Mouse (Mus musculus) left cerebral cortex, adult 8-10 months (tissue): ENCODE results near the gene Dst. TPM values are rescaled to one million over a fixed set of nuclear protein-coding genes. Genes with fewer than 3 reads are reported as not detected.

Experiments
- DNase-seq, 2 experiments: peaks; one replicate each; pipeline ENCODE4 v3.0.0; 2022; ENCODE audit warnings: low spot score in 2 of 2
- total RNA-seq, 4 experiments: library from RNA; stranded (reverse); gene quantifications; 2 replicates each; pipeline ENCODE4 v1.2.4; 2022

The Dst gene
- total RNA-seq, 4 experiments from 2014 or later, result 223 to 258 (median 235) TPM

GRCm38 (mm10) chr1:34023154-34023553 is 115.1 kb downstream of the Dst start:
- DNase-seq, result no peak

- DNase-seq, result no peak
These were observed 117.9 kb downstream of the Dst start for GRCm38 (mm10) chr1:34025879-34026278.

DNA sequence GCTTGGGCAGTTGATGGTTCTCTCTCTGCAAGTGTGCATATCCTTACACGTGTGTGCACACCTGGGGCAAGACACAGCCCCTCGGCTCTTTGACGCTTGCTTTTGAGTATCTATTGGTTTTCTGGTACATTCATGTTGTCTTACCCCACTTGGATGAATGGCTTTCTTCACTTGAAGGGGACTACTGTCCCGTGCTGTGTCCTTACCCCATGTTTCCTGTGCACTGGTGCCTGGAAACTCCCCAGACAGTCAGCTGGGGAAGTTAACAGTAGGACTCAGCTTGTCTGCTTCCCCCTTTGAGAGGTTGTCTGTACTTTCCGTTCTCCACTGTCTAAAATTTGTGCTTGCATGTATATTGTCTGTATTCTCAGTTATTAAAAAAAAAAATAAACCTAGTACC is 120.7 kb downstream of the Dst start:
- no peak for DNase-seq

GRCm38 (mm10) chr1:34030330-34031021 is 122.5 kb downstream of the Dst start:
- DNase-seq, result no peak

DNA sequence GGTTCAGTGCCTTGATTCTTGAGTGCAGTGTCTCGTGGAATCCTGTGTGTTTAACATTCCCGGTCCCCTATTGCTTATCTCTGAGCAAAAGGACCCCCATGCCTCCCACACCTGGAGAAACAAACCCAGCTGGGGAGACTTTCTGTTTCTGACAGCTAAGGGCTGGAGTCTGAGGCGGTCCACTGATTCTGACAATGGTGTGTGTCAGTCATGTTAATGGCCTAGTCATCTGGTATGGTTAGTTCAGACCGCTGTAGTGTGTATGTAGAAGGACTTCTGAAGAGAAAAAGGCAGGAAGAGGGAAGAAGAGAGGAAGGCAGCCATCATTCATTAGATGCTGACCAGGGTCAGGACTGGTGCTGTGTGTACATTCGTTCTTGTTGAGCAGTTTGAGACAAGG is 125.0 kb downstream of the Dst start:
- no peak for DNase-seq

GRCm38 (mm10) chr1:34033478-34033877 is 125.5 kb downstream of the Dst start:
- DNase-seq, result no peak

- no peak for DNase-seq
These were observed 125.9 kb downstream of the Dst start for GRCm38 (mm10) chr1:34033958-34034357.

DNA sequence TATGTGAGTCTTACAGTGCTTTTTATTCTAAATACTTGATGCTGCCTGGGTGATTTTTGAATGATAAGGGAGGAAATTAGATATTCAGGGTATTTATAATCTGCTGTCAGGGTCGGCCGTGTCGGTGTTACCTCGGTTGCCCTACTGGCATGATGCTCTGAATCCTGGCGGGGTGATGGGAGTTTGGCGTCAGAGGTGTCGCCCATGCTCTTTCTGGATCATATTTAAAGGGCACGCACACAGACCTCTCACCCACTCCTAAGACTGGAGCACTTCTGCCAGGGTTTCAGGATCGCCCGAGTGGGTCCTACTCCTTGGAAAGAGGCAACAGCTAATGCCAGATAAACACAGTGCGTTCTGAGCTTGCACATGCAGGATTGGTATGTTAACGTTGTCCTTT is 128.1 kb downstream of the Dst start:
- no peak for DNase-seq

DNA sequence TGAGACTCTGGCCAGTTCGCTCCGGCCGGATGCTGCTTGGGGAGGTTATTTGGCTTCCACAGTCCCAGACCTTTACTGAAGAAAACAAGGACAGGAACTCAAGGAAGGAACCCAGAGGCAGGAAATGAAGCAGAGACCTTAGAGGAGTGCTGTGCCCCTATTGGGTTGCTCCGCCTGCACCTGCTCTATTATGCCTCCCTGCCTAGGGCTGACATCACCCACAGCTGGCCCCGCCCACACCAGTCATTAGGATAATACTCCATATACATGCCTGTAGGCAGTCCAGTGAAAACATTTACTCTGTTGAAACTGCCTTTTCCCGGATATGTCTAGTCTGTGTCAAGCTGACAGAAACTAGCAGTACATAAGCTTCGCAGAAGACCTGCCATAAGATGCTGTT is 130.5 kb downstream of the Dst start:
- DNase-seq, result no peak

DNA sequence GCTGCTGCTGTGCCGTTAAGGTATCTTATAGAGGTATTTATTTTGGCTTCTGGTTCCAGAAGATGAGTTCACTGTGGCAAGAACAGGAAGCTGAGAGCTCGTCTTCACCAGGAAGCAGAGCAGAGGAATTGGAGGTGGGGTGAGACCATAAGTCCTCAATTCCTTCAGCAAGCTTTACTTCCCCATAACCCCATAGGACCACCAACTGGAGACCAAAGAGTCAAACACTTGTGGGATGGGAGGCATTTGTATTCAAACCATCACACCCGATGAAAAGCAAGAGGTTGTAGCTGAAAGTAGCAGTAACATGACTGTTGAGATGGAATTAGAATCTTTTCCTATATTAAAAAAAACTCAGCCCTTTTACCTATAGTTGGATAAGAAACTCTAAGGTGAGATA is 132.0 kb downstream of the Dst start:
- DNase-seq, result no peak

- no peak for DNase-seq
These were observed 133.1 kb downstream of the Dst start for GRCm38 (mm10) chr1:34040901-34041721.

DNA sequence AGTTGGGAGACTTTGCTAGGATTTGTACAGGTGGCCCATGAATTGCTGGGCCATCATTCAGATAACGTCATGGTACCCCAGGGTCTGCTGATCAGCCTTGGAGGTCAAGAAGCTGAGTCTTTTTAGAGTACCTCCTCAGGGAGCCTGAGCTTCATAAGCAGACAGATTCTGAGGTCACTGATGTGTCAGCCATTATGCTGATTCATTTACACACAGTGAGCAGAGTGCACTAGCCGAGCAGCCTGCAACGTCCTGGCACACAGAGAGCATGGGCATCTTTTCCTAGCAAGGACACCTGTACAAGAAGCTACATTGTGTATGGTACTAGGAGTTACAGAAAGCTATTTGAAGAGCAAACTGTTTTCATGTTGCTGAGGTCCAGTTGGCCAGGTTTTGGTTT is 134.3 kb downstream of the Dst start:
- DNase-seq, result no peak

- no peak for DNase-seq
These were observed 135.3 kb downstream of the Dst start for GRCm38 (mm10) chr1:34043327-34043726.

DNA sequence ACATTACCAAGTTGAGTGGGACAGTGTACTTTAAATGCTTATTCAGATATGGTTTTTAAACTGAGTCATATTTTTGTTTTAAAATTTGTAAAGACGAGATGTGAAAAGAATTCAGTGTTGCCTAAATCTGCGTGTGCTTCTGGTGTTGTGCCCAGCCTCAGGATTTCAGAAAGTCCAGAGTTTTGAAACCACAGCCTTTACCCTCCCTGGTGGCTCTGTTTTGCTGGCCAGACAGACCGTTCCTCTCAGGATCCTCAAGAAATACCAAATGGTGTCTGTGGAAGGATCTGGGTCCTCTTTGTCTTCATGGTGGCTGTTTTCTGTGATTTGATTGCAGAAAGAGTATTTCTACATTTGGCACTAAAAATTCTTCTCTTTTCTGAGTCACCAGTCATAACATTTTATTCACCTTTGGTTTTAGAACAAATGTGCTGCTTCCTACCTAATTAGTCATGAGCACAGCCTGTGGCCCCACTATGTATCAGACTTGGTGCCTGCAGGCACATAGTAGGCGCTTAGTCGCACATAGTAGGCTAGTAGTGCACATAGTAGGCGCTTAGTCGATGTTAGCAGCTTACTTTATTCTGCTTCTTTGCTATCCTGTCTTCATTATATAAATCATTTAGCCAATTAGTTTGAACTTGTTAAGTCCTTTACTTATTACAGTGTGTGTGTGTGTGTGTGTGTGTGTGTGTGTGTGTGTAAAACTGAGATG is 136.0 kb downstream of the Dst start:
- DNase-seq, result no peak

DNA sequence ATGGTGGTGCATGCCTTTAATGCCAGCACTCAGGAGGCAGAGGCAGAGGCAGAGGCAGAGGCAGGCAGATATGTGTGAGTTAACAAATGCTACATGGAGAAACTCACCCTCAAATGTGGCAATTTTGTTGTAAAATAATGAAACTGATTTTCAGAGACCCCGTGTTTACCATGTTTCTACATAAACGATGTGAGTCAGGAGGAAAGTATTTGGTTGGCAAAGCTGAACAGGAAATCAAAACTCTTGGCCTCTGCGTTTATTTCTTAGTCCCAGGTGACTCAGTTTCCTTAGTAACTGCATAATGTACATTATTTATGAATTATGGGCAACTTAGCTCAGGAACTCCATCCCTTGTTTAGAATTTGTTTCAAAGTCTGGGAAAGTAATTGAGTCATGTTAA is 136.7 kb downstream of the Dst start:
- DNase-seq, result no peak

DNA sequence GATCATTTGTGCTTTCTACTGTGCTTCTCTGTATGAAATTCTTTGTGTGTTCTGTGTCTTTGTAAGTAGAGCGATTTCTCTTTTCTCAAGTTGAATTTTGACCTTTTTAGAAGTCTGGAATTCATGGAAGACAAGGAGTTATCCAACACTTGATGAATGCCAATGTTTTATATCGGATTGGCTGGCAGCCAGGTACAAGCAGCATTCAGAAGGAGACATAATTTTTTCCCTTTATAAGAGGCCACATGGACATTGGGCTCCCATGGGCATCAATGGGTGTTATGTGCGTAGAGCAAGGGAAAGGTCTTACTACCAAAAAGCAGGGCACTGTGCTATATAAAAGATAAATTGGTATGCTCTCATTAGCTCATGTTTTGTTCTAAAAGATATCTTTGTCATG is 139.3 kb downstream of the Dst start:
- no peak for DNase-seq

- no peak for DNase-seq
These were observed 143.2 kb downstream of the Dst start for GRCm38 (mm10) chr1:34051251-34051650.

DNA sequence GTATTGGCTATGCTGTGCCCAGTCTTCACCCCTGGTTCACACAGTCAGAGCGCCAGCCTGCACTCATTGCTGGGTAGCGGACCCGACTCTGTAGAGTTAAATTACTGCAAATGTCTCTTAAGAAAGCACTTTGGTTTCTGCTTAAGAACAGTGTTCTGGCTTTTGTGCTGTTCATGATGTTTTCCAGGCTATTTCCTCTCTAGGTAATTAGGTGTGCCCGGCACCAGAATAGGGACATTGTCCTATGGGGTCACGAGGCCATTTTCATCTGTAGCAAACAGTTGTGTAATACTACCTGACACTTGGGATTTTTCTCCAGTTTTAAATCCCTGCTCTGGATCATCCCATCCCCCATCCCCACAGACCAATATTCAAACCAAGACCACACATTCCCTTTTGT is 144.4 kb downstream of the Dst start:
- DNase-seq, result no peak

- DNase-seq, result no peak
These were observed 146.9 kb downstream of the Dst start for GRCm38 (mm10) chr1:34054970-34055369.

- DNase-seq, result no peak
These were observed 148.6 kb downstream of the Dst start for GRCm38 (mm10) chr1:34056658-34057057.

- DNase-seq, result no peak
These were observed 151.2 kb downstream of the Dst start for GRCm38 (mm10) chr1:34059231-34059630.

GRCm38 (mm10) chr1:34060446-34060845 is 152.4 kb downstream of the Dst start:
- DNase-seq, result no peak
